Mouse (Mus musculus) T-helper 2 cell (primary cell): ENCODE measurements around the gene Arhgap23.

Experiments used
- in situ Hi-C: fragments of 300-600 bp; cut with MboI, MseI; formaldehyde crosslinking; loops from one replicate; pipeline ENCODE4 v1.15.1; 2025; ENCODE audit warnings: high pct_unique_total_duplicates

The Arhgap23 gene

GRCm38 (mm10) chr11:97406094-97406951 is 9.0 kb upstream of the Arhgap23 start:
- in situ Hi-C loops, result no loop called here

- in situ Hi-C loops, result no loop called here
Measured at GRCm38 (mm10) chr11:97407456-97407855, 7.9 kb upstream of the Arhgap23 start.

GRCm38 (mm10) chr11:97408171-97408570 is 7.2 kb upstream of the Arhgap23 start:
- in situ Hi-C loops, result no loop called here

GRCm38 (mm10) chr11:97410958-97411357 is 4.4 kb upstream of the Arhgap23 start:
- in situ Hi-C loops, result no loop called here

- in situ Hi-C loops, result no loop called here
Measured at GRCm38 (mm10) chr11:97412117-97412516, 3.2 kb upstream of the Arhgap23 start.

- in situ Hi-C loops, result no loop called here
Measured at GRCm38 (mm10) chr11:97412808-97413347, 2.5 kb upstream of the Arhgap23 start.

- in situ Hi-C loops, result no loop called here
Measured at GRCm38 (mm10) chr11:97415712-97416636, 641 bp downstream of the Arhgap23 start.

- in situ Hi-C loops, result no loop called here
Measured at GRCm38 (mm10) chr11:97416637-97417035, 1.3 kb downstream of the Arhgap23 start.

GRCm38 (mm10) chr11:97418834-97419539 is 3.7 kb downstream of the Arhgap23 start:
- in situ Hi-C loops, result no loop called here

- in situ Hi-C loops, result no loop called here
Measured at GRCm38 (mm10) chr11:97419540-97419900, 4.2 kb downstream of the Arhgap23 start.

- in situ Hi-C loops, result no loop called here
Measured at GRCm38 (mm10) chr11:97422507-97422906, 7.2 kb downstream of the Arhgap23 start.

- in situ Hi-C loops, result no loop called here
Measured at GRCm38 (mm10) chr11:97424092-97424692, 8.9 kb downstream of the Arhgap23 start.

- in situ Hi-C loops, result loop anchor here (5.0 kb wide), 1 partner anchor 42 kb away; no protein-coding TSS in a partner anchor
Measured at GRCm38 (mm10) chr11:97424802-97425201, 9.5 kb downstream of the Arhgap23 start.

GRCm38 (mm10) chr11:97427794-97428725 is 12.7 kb downstream of the Arhgap23 start:
- in situ Hi-C loops, result loop anchor here (5.0 kb wide), 1 partner anchor 39 kb away; no protein-coding TSS in a partner anchor

GRCm38 (mm10) chr11:97428726-97429077 is 13.4 kb downstream of the Arhgap23 start:
- in situ Hi-C loops, result loop anchor here (5.0 kb wide), 1 partner anchor 39 kb away; no protein-coding TSS in a partner anchor

GRCm38 (mm10) chr11:97429615-97430014 is 14.3 kb downstream of the Arhgap23 start:
- in situ Hi-C loops, result loop anchor here (5.0 kb wide), 1 partner anchor 38 kb away; no protein-coding TSS in a partner anchor

- in situ Hi-C loops, result no loop called here
Measured at GRCm38 (mm10) chr11:97432015-97432414, 16.7 kb downstream of the Arhgap23 start.

GRCm38 (mm10) chr11:97432983-97433539 is 17.7 kb downstream of the Arhgap23 start:
- in situ Hi-C loops, result no loop called here

GRCm38 (mm10) chr11:97434121-97434520 is 18.8 kb downstream of the Arhgap23 start:
- in situ Hi-C loops, result no loop called here
